In the genomic region with DNA sequence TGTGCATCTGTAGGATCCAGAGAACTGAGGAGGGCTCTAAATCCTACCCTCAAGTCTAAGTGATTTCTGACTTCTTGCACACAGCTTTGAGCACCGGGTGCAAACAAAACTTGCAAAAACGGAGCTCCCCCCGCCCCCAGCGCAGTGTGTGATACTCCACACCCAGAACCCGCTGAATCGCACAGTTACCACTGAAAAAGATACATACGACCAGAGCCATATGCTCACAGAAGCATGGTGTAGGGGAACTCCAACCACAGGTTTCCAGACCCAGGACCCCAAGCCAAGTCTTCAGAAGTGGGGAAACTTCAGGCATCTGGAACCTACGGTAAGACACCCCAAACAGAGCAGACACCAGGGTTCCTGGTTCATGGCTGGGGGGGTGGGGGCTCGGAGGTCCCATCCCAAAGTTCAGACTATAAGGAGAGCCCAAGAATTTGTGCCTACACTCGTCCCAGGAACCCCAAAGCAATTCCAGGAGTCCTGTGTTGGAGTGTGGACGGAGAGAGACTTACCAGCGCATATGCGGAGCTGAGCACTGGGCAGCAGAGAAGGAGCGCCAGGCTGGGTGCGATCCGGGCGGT, we compare ENCODE assay signal across 10 mouse cellular contexts. TPM values are rescaled to one million over a fixed set of nuclear protein-coding genes. Genes with fewer than 3 reads are reported as not detected.
DNase-seq lines count a peak whose midpoint lies in the region; ATAC-seq and TF ChIP-seq lines count a peak whose summit lies in the region.
"Had no signal": no experiment of that assay in that cellular context is flagged by ENCODE, and none has a peak within 500 bp of the region (broad histone marks: within the 10 kb centered on the region; RNA-seq: fewer than 3 reads in every experiment).

Gene Myl3, plus strand, starts transcription at position 151 of the 584 bp plus-strand sequence.

- no peaks in the 10 kb centered on the region for H3K9me3 ChIP-seq in forebrain, embryonic 13.5 days (replicated peaks)
- H3K9me3 ChIP-seq in hindbrain, embryonic 12.5 days (replicated peaks), result no peaks in the 10 kb centered on the region
- H3K9me3 ChIP-seq in midbrain, embryonic 16.5 days (replicated peaks; ENCODE audit: control insufficient read depth, low read length, poor library complexity, severe bottlenecking), result no peaks in the 10 kb centered on the region

- no peak within 1 kb of the TSS for H3K27ac ChIP-seq in layer of hippocampus, adult 2 months
- no peak within 1 kb of the TSS for H3K27ac ChIP-seq in forebrain, embryonic 13.5 days
- H3K27ac ChIP-seq in hindbrain, embryonic 12.5 days, result peak within 1 kb of the TSS; percentile 65
- H3K27ac ChIP-seq in midbrain, embryonic 16.5 days (ENCODE audit: low read length), result no peak within 1 kb of the TSS
- H3K27ac ChIP-seq: macrophage had no signal

- no peak for DNase-seq in layer of hippocampus, adult 2 months (ENCODE audit: low spot score in 2 of 2)
- no peak for DNase-seq in layer of hippocampus, adult 18-20 months (ENCODE audit: low spot score in 2 of 2)
- no peak for DNase-seq in cerebellum, postnatal 36 days
- no peak for DNase-seq in frontal cortex, adult 2 months (ENCODE audit: extremely low spot score in 1 of 2, low spot score in 1 of 2)

- WGBS in forebrain, embryonic 13.5 days, result 4% methylated on average over 14 of the region's 17 CpGs
- 2% methylated on average over 17 of the region's 17 CpGs for WGBS in hindbrain, embryonic 12.5 days
- 3% methylated on average over 17 of the region's 17 CpGs for WGBS in midbrain, embryonic 16.5 days

- peak within 1 kb of the TSS; percentile 96 for H3K4me2 ChIP-seq in forebrain, embryonic 13.5 days
- H3K4me2 ChIP-seq in hindbrain, embryonic 12.5 days (replicated peaks), result peak within 1 kb of the TSS; percentile 90
- peak within 1 kb of the TSS; percentile 98 for H3K4me2 ChIP-seq in midbrain, embryonic 16.5 days (ENCODE audit: low read length)

- H3K4me3 ChIP-seq in layer of hippocampus, adult 2 months, result peak within 1 kb of the TSS; percentile 57
- H3K4me3 ChIP-seq in forebrain, embryonic 13.5 days, result peak within 1 kb of the TSS; percentile 62
- H3K4me3 ChIP-seq in hindbrain, embryonic 12.5 days, result peak within 1 kb of the TSS; percentile 73
- H3K4me3 ChIP-seq in midbrain, embryonic 16.5 days (ENCODE audit: low read depth, low read length), result peak within 1 kb of the TSS; percentile 68

- H3K36me3 ChIP-seq in forebrain, embryonic 13.5 days (ENCODE audit: poor library complexity, severe bottlenecking), result no peaks in the 10 kb centered on the region
- H3K36me3 ChIP-seq in hindbrain, embryonic 12.5 days, result no peaks in the 10 kb centered on the region
- H3K36me3 ChIP-seq in midbrain, embryonic 16.5 days (ENCODE audit: control insufficient read depth, insufficient read depth, low read length), result no peaks in the 10 kb centered on the region

- H3K4me1 ChIP-seq in forebrain, embryonic 13.5 days, result peaks cover 24% of the 10 kb centered on the region
- H3K4me1 ChIP-seq in hindbrain, embryonic 12.5 days, result peaks cover 36% of the 10 kb centered on the region
- peaks cover 20% of the 10 kb centered on the region for H3K4me1 ChIP-seq in midbrain, embryonic 16.5 days (ENCODE audit: control insufficient read depth, insufficient read depth, low read length)

- peaks cover 61% of the 10 kb centered on the region for H3K27me3 ChIP-seq in forebrain, embryonic 13.5 days
- H3K27me3 ChIP-seq in hindbrain, embryonic 12.5 days, result peaks cover 40% of the 10 kb centered on the region
- peaks cover 21% of the 10 kb centered on the region for H3K27me3 ChIP-seq in midbrain, embryonic 16.5 days (ENCODE audit: control insufficient read depth, insufficient read depth, low read depth, low read length)

- no peak for TF ChIP-seq CTCF in layer of hippocampus, adult 2 months (conservative IDR thresholded peaks at IDR 0.05)

- H3K9ac ChIP-seq in forebrain, embryonic 13.5 days, result peak within 1 kb of the TSS; percentile 75
- H3K9ac ChIP-seq in hindbrain, embryonic 12.5 days, result peak within 1 kb of the TSS; percentile 78
- peak within 1 kb of the TSS; percentile 80 for H3K9ac ChIP-seq in midbrain, embryonic 16.5 days (ENCODE audit: low read depth, low read length)

- ATAC-seq in forebrain, embryonic 13.5 days, result no peak; the same call in 1 of the 2 replicates
- ATAC-seq in hindbrain, embryonic 12.5 days (ENCODE audit: low FRiP score), result no peak
- ATAC-seq in midbrain, embryonic 16.5 days, result no peak
- ATAC-seq in CD4-positive, CD25-positive, alpha-beta regulatory T cell, adult 4 months, result no peak

RNA-seq across cellular contexts. Expression of gene Myl3, which starts in this region (rescaled TPM):
- not detected for total RNA-seq in layer of hippocampus, adult 2 months (2021)
- total RNA-seq in layer of hippocampus, adult 18-20 months (2021), result not detected
- 0.40 and 1.8 TPM in 2 replicates for polyA plus RNA-seq in forebrain, embryonic 13.5 days (2015; fragmentation: Nextera tagmentation; extraction: Ambion mirVana)
- polyA plus RNA-seq in hindbrain, embryonic 12.5 days (2016; fragmentation: Nextera tagmentation; extraction: Ambion mirVana), result 2.0 TPM in 2 replicates
- polyA plus RNA-seq in midbrain, embryonic 16.5 days (2015; fragmentation: Nextera tagmentation; extraction: Ambion mirVana), result 0.39 and 0.48 TPM in 2 replicates
- polyA plus RNA-seq in frontal cortex, adult 2 months (2012; rRNA removed), result 0.32 and 0.46 TPM in 2 replicates
- not detected for polyA plus RNA-seq in CD4-positive, CD25-positive, alpha-beta regulatory T cell, adult 4 months (2017; shearing (Covaris generic))
- total RNA-seq: MEL had no signal
- polyA plus RNA-seq: macrophage had no signal
